Mouse (Mus musculus): ENCODE measurements at regions not wholly inside any gene's neighbourhood (a gene's known extent, or its start where the extent isn't known, plus 50 kb on each side); places are given as distances from the start of the nearest gene placed in this dataset.

- TF ChIP-seq CTCF (IDR thresholded peaks at IDR 0.05; ENCODE audit: extremely low read depth, insufficient read length, insufficient replicate concordance, low read depth, low read length) (no peak), POLR2A (IDR thresholded peaks at IDR 0.05; ENCODE audit: low read depth, low read length) (no peak)
Measured at GRCm38 (mm10) chr15:71010773-71011172, 2823.6 kb upstream of the Gm6569 start.
